Comparison of ENCODE assay signal across 8 mouse cellular contexts in genomic region chr5:73257096-73257495, GRCm38 (mm10). TPM values are rescaled to one million over a fixed set of nuclear protein-coding genes. Genes with fewer than 3 reads are reported as not detected.
DNase-seq lines count a peak whose midpoint lies in the region; ATAC-seq lines count a peak whose summit lies in the region.

No protein-coding gene starts in this region.

- no peak for ATAC-seq in heart, embryonic 13.5 days (ENCODE audit: extremely low read depth, insufficient number of reproducible peaks, low FRiP score, low TSS enrichment)
- peak; percentile 9; the same call in 1 of the 2 replicates for ATAC-seq in hindbrain, embryonic 11.5 days (ENCODE audit: low FRiP score)
- peak; percentile 11 for ATAC-seq in megakaryocyte, adult 5-6 weeks (ENCODE audit: poor library complexity, severe bottlenecking)

- H3K4me2 ChIP-seq in heart, embryonic 13.5 days = peak overlapping the region; percentile 84
- H3K4me2 ChIP-seq in hindbrain, embryonic 11.5 days (replicated peaks; ENCODE audit: low read depth, low read length) = peak overlapping the region; percentile 32

- 1% methylated on average over 11 of the region's 11 CpGs for WGBS in heart, embryonic 13.5 days
- WGBS in hindbrain, embryonic 11.5 days = 7% methylated on average over 11 of the region's 11 CpGs

- peak overlapping the region; percentile 79 for H3K9ac ChIP-seq in heart, embryonic 13.5 days
- H3K9ac ChIP-seq in hindbrain, embryonic 11.5 days (ENCODE audit: low read depth, low read length) = peak overlapping the region; percentile 4

- H3K27me3 ChIP-seq in heart, embryonic 13.5 days (replicated peaks) = no peaks in the 10 kb centered on the region
- H3K27me3 ChIP-seq in hindbrain, embryonic 11.5 days (ENCODE audit: control insufficient read depth, insufficient read depth, low read length) = no peaks in the 10 kb centered on the region

- H3K36me3 ChIP-seq in heart, embryonic 13.5 days = no peaks in the 10 kb centered on the region
- no peaks in the 10 kb centered on the region for H3K36me3 ChIP-seq in hindbrain, embryonic 11.5 days (ENCODE audit: control insufficient read depth, insufficient read depth, low read length)

- H3K9me3 ChIP-seq in heart, embryonic 13.5 days = no peaks in the 10 kb centered on the region
- H3K9me3 ChIP-seq in hindbrain, embryonic 11.5 days (ENCODE audit: control insufficient read depth, low read length) = no peaks in the 10 kb centered on the region

- peak overlapping the region; percentile 76 for H3K27ac ChIP-seq in heart, embryonic 13.5 days (replicated peaks)
- H3K27ac ChIP-seq in hindbrain, embryonic 11.5 days (ENCODE audit: low read depth, low read length) = no peak overlapping the region

- peaks cover 35% of the 10 kb centered on the region for H3K4me1 ChIP-seq in heart, embryonic 13.5 days
- H3K4me1 ChIP-seq in hindbrain, embryonic 11.5 days (replicated peaks; ENCODE audit: control insufficient read depth, insufficient read depth, low read length) = no peaks in the 10 kb centered on the region; the same call in 1 of the 2 replicates

- DNase-seq in heart, adult 8-10 months (ENCODE audit: low spot score) = no peak
- peak; percentile 61 for DNase-seq in MEL-GATA-1-ER (ENCODE audit: extremely low read depth, low read depth)
- no peak for DNase-seq in hindbrain, embryonic 11.5 days (ENCODE audit: low spot score)
- DNase-seq in left cerebral cortex, adult 11 months (ENCODE audit: low spot score) = no peak
- no peak for DNase-seq in urinary bladder, postnatal 36 days (ENCODE audit: low spot score in 2 of 2)
- DNase-seq in right cerebral cortex, postnatal 10 days (ENCODE audit: low spot score in 2 of 2) = no peak

- peak overlapping the region; percentile 99 for H3K4me3 ChIP-seq in heart, embryonic 13.5 days
- H3K4me3 ChIP-seq in hindbrain, embryonic 11.5 days (ENCODE audit: low read depth, low read length) = peak overlapping the region; percentile 93

RNA-seq across cellular contexts. Expression of gene Fryl, which starts 0.7 kb away (rescaled TPM):
- polyA plus RNA-seq in heart, embryonic 13.5 days (2015; fragmentation: Nextera tagmentation; extraction: Ambion mirVana) = 27.3 and 28.8 TPM in 2 replicates
- 10 to 100 TPM; 32.7 to 38.8 (median 35.1) TPM for total RNA-seq in heart, adult 8-10 months (2022)
- polyA plus RNA-seq in hindbrain, embryonic 11.5 days (2014; fragmentation: Nextera tagmentation; extraction: Ambion mirVana) = 40.2 and 53.2 TPM in 2 replicates
- 56.7 and 59.1 TPM in 2 replicates for total RNA-seq in megakaryocyte, adult 5-6 weeks (2015)
- 79.8 and 80.9 TPM in 2 replicates for total RNA-seq in megakaryocyte, adult 5-6 weeks (2017)

RNA-seq across cellular contexts. Expression of gene Ociad1, which starts 35.5 kb away (rescaled TPM):
- polyA plus RNA-seq in heart, embryonic 13.5 days (2015; fragmentation: Nextera tagmentation; extraction: Ambion mirVana) = 220 and 251 TPM in 2 replicates
- 100 to 1,000 TPM; 233 to 264 (median 240) TPM for total RNA-seq in heart, adult 8-10 months (2022)
- 148 and 177 TPM in 2 replicates for polyA plus RNA-seq in hindbrain, embryonic 11.5 days (2014; fragmentation: Nextera tagmentation; extraction: Ambion mirVana)
- total RNA-seq in megakaryocyte, adult 5-6 weeks (2015) = 231 and 236 TPM in 2 replicates
- 172 and 182 TPM in 2 replicates for total RNA-seq in megakaryocyte, adult 5-6 weeks (2017)
